In the genomic region with DNA sequence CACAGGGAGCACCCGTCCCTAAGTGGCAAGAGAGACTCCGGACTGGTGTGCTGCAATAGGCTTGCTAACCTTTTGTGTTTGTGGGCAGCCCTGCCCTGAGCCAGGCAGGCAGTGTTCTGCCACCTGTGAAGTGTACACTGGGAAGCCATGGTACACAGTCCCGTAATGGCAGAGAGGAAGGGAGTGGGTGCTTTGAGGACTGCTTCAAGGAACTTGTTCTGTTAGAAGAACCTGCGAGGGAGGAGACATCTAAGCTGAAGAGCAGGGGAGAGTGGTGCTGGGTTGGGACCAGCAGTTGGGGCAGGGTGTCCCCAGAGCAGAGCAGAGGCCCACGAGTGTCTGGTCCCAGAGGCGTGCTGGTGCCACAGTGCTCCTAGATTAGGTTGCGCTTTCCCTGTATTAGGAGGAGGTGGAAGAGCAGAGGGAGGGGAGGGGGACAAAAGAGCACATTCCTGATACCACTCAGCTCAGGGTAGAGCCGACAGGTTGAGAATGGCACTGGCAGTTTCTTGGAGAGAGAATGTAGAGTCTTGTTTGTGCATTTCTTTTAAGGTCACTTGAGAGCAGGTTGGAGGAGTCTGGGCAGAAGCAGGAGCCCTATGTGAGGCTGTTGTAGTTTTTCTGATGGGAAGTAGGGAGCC, we compare ENCODE assay signal across 19 mouse cellular contexts. TPM values are rescaled to one million over a fixed set of nuclear protein-coding genes. Genes with fewer than 3 reads are reported as not detected.
DNase-seq lines count a peak whose midpoint lies in the region; ATAC-seq lines count a peak whose summit lies in the region.
"Had no signal": no experiment of that assay in that cellular context is flagged by ENCODE, and none has a peak within 500 bp of the region (broad histone marks: within the 10 kb centered on the region; RNA-seq: fewer than 3 reads in every experiment).

No protein-coding gene starts in this region.

- H3K4me2 ChIP-seq in embryonic facial prominence, embryonic 14.5 days (ENCODE audit: low read depth, low read length) = no peak overlapping the region
- peak overlapping the region; percentile 50; the same call in 1 of the 2 replicates for H3K4me2 ChIP-seq in liver, embryonic 12.5 days
- no peak overlapping the region for H3K4me2 ChIP-seq in midbrain, embryonic 11.5 days
- H3K4me2 ChIP-seq: embryonic facial prominence, embryonic 13.5 days; forebrain, embryonic 15.5 days; heart, embryonic 11.5 days; hindbrain, embryonic 14.5 days; kidney, embryonic 15.5 days; limb, embryonic 12.5 days; midbrain, embryonic 12.5 days had no signal

- H3K9ac ChIP-seq in embryonic facial prominence, embryonic 14.5 days (ENCODE audit: low read depth, low read length) = no peak overlapping the region
- H3K9ac ChIP-seq in liver, embryonic 12.5 days = peak overlapping the region; percentile 47
- no peak overlapping the region for H3K9ac ChIP-seq in midbrain, embryonic 11.5 days (ENCODE audit: low read length)
- H3K9ac ChIP-seq: embryonic facial prominence, embryonic 13.5 days; forebrain, embryonic 15.5 days; hindbrain, embryonic 14.5 days; kidney, embryonic 15.5 days; limb, embryonic 12.5 days; midbrain, embryonic 12.5 days had no signal

- ATAC-seq in embryonic facial prominence, embryonic 14.5 days (ENCODE audit: low read depth) = peak; percentile 50; the same call in 1 of the 2 replicates
- ATAC-seq in liver, embryonic 12.5 days = no peak
- no peak for ATAC-seq in midbrain, embryonic 11.5 days (ENCODE audit: low FRiP score)
- ATAC-seq: forebrain, embryonic 15.5 days; Patski had no signal

- H3K4me3 ChIP-seq in embryonic facial prominence, embryonic 14.5 days (ENCODE audit: low read depth, low read length) = no peak overlapping the region
- H3K4me3 ChIP-seq in embryonic facial prominence, embryonic 10.5 days = no peak overlapping the region
- no peak overlapping the region for H3K4me3 ChIP-seq in liver, embryonic 12.5 days
- no peak overlapping the region for H3K4me3 ChIP-seq in midbrain, embryonic 11.5 days (ENCODE audit: low read depth, low read length)
- H3K4me3 ChIP-seq: embryonic facial prominence, embryonic 13.5 days; forebrain, embryonic 15.5 days; kidney, embryonic 15.5 days; limb, embryonic 12.5 days; midbrain, embryonic 12.5 days had no signal

- no peaks in the 10 kb centered on the region for H3K27me3 ChIP-seq in embryonic facial prominence, embryonic 14.5 days (replicated peaks; ENCODE audit: control insufficient read depth, insufficient read depth, low read length)
- no peaks in the 10 kb centered on the region for H3K27me3 ChIP-seq in embryonic facial prominence, embryonic 10.5 days (replicated peaks; ENCODE audit: low read depth, poor library complexity, severe bottlenecking)
- no peaks in the 10 kb centered on the region for H3K27me3 ChIP-seq in liver, embryonic 12.5 days (replicated peaks)
- H3K27me3 ChIP-seq in midbrain, embryonic 11.5 days (ENCODE audit: control insufficient read depth, insufficient read depth, low read length) = no peaks in the 10 kb centered on the region
- H3K27me3 ChIP-seq: embryonic facial prominence, embryonic 13.5 days; forebrain, embryonic 15.5 days; kidney, embryonic 15.5 days; limb, embryonic 12.5 days; midbrain, embryonic 12.5 days; Patski had no signal

- no peak for DNase-seq in embryonic facial prominence, embryonic 14.5 days (ENCODE audit: low spot score)
- no peak for DNase-seq in embryonic facial prominence, embryonic 10.5 days (ENCODE audit: low spot score)
- DNase-seq in liver = no peak
- DNase-seq in lung, postnatal 25 days (ENCODE audit: low spot score) = peak; percentile 81
- DNase-seq in urinary bladder, postnatal 25 days (ENCODE audit: low spot score) = no peak
- no peak for DNase-seq in spleen, adult 18-20 months
- no peak for DNase-seq in midbrain, embryonic 11.5 days (ENCODE audit: low spot score, missing footprints)
- DNase-seq: cerebellum, adult 9-10 months; thymus, postnatal 14 days had no signal

- no peaks in the 10 kb centered on the region for H3K36me3 ChIP-seq in embryonic facial prominence, embryonic 14.5 days (ENCODE audit: control insufficient read depth, insufficient read depth, low read length)
- H3K36me3 ChIP-seq in embryonic facial prominence, embryonic 10.5 days (replicated peaks) = no peaks in the 10 kb centered on the region
- H3K36me3 ChIP-seq in liver, embryonic 12.5 days = peaks cover 9% of the 10 kb centered on the region
- no peaks in the 10 kb centered on the region for H3K36me3 ChIP-seq in midbrain, embryonic 11.5 days (ENCODE audit: control insufficient read depth, insufficient read depth, low read length)
- H3K36me3 ChIP-seq: embryonic facial prominence, embryonic 13.5 days; forebrain, embryonic 15.5 days; kidney, embryonic 15.5 days; limb, embryonic 12.5 days; midbrain, embryonic 12.5 days had no signal

- WGBS in embryonic facial prominence, embryonic 14.5 days = 70% methylated on average over 8 of the region's 8 CpGs
- 80% methylated on average over 8 of the region's 8 CpGs for WGBS in embryonic facial prominence, embryonic 10.5 days
- 70% methylated on average over 8 of the region's 8 CpGs for WGBS in liver, embryonic 12.5 days (ENCODE audit: insufficient replicate concordance)
- WGBS in midbrain, embryonic 11.5 days = 77% methylated on average over 8 of the region's 8 CpGs

- no peaks in the 10 kb centered on the region for H3K4me1 ChIP-seq in embryonic facial prominence, embryonic 14.5 days (ENCODE audit: control insufficient read depth, insufficient read depth, low read length)
- peaks cover 18% of the 10 kb centered on the region; the same call in 1 of the 2 replicates for H3K4me1 ChIP-seq in embryonic facial prominence, embryonic 10.5 days
- peaks cover 68% of the 10 kb centered on the region for H3K4me1 ChIP-seq in liver, embryonic 12.5 days
- H3K4me1 ChIP-seq in midbrain, embryonic 11.5 days (ENCODE audit: control insufficient read depth, insufficient read depth, low read length) = no peaks in the 10 kb centered on the region
- H3K4me1 ChIP-seq: forebrain, embryonic 15.5 days; limb, embryonic 12.5 days; midbrain, embryonic 12.5 days had no signal

- no peaks in the 10 kb centered on the region for H3K9me3 ChIP-seq in embryonic facial prominence, embryonic 14.5 days (ENCODE audit: control insufficient read depth, low read length)
- no peaks in the 10 kb centered on the region for H3K9me3 ChIP-seq in embryonic facial prominence, embryonic 10.5 days
- H3K9me3 ChIP-seq in liver, embryonic 12.5 days (replicated peaks) = no peaks in the 10 kb centered on the region
- no peaks in the 10 kb centered on the region for H3K9me3 ChIP-seq in midbrain, embryonic 11.5 days (ENCODE audit: control insufficient read depth, low read length)
- H3K9me3 ChIP-seq: embryonic facial prominence, embryonic 13.5 days; forebrain, embryonic 15.5 days; kidney, embryonic 15.5 days; limb, embryonic 12.5 days; midbrain, embryonic 12.5 days had no signal

- no peak overlapping the region for H3K27ac ChIP-seq in embryonic facial prominence, embryonic 14.5 days (replicated peaks; ENCODE audit: low read depth, low read length)
- H3K27ac ChIP-seq in embryonic facial prominence, embryonic 10.5 days (replicated peaks) = no peak overlapping the region
- H3K27ac ChIP-seq in liver, embryonic 12.5 days = no peak overlapping the region
- H3K27ac ChIP-seq in midbrain, embryonic 11.5 days (ENCODE audit: low read depth, low read length) = no peak overlapping the region
- H3K27ac ChIP-seq: embryonic facial prominence, embryonic 13.5 days; forebrain, embryonic 15.5 days; hindbrain, embryonic 14.5 days; kidney, embryonic 15.5 days; limb, embryonic 12.5 days; macrophage; midbrain, embryonic 12.5 days had no signal

RNA-seq across cellular contexts. Expression of gene Gan, which starts 9.4 kb away (rescaled TPM):
- polyA plus RNA-seq in embryonic facial prominence, embryonic 14.5 days (2014; fragmentation: Nextera tagmentation; extraction: Ambion mirVana) = 3.0 and 3.5 TPM in 2 replicates
- 2.6 and 3.1 TPM in 2 replicates for polyA plus RNA-seq in embryonic facial prominence, embryonic 10.5 days (2016; fragmentation: Nextera tagmentation; extraction: Ambion mirVana)
- 1.9 and 2.1 TPM in 2 replicates for polyA plus RNA-seq in liver, embryonic 12.5 days (2016; fragmentation: Nextera tagmentation; extraction: Ambion mirVana)
- polyA plus RNA-seq in midbrain, embryonic 11.5 days (2014; fragmentation: Nextera tagmentation; extraction: Ambion mirVana) = 2.2 and 2.3 TPM in 2 replicates
